In the genomic region with DNA sequence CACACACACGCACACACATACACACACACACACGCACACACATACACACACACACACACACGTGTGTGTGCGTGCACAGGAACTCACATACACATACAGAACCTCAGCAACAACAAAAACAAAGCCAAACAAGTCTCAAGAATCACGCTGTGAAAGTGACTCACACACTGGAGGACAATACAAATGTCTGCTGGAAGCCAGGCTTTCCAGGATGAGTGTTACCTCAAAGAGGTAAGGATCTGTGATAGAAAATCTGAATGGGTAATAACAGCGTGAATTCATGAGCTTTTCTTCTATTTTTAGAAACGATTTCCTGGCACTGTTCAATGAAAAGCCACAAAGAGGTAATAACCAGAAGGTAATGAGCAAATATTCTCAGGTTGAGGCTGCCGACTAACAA, we compare ENCODE assay signal across 14 mouse cellular contexts.
"Had no signal": no experiment of that assay in that cellular context is flagged by ENCODE, and none has a peak within 500 bp of the region (broad histone marks: within the 10 kb centered on the region; RNA-seq: fewer than 3 reads in every experiment).

No protein-coding gene starts in this region.

- H3K4me3 ChIP-seq: megakaryocyte, embryonic 14.5 days; midbrain, embryonic 13.5 days; midbrain, embryonic 15.5 days; neural tube, embryonic 12.5 days; stomach, embryonic 15.5 days had no signal

- H3K4me1 ChIP-seq: midbrain, embryonic 13.5 days; midbrain, embryonic 15.5 days; neural tube, embryonic 12.5 days; stomach, embryonic 15.5 days had no signal

- H3K9me3 ChIP-seq: megakaryocyte, embryonic 14.5 days; midbrain, embryonic 13.5 days; midbrain, embryonic 15.5 days; neural tube, embryonic 12.5 days; stomach, embryonic 15.5 days had no signal

- H3K27ac ChIP-seq: macrophage; midbrain, embryonic 13.5 days; midbrain, embryonic 15.5 days; neural tube, embryonic 12.5 days; stomach, embryonic 15.5 days; stomach, postnatal 0 days had no signal

- H3K27me3 ChIP-seq: megakaryocyte, embryonic 14.5 days; midbrain, embryonic 13.5 days; midbrain, embryonic 15.5 days; neural tube, embryonic 12.5 days; stomach, embryonic 15.5 days had no signal

- H3K9ac ChIP-seq: lung, embryonic 14.5 days; midbrain, embryonic 13.5 days; midbrain, embryonic 15.5 days; neural tube, embryonic 12.5 days; stomach, embryonic 15.5 days had no signal

- ATAC-seq: midbrain, embryonic 13.5 days; midbrain, embryonic 15.5 days had no signal

- DNase-seq: lung, embryonic 14.5 days; lung, postnatal 10 days; right cerebral cortex, postnatal 14 days; thymus, adult 2 months; thymus, postnatal 25 days; thymus, postnatal 4 days had no signal

- H3K4me2 ChIP-seq: lung, embryonic 14.5 days; midbrain, embryonic 11.5 days; midbrain, embryonic 13.5 days; midbrain, embryonic 15.5 days; neural tube, embryonic 12.5 days; stomach, embryonic 15.5 days had no signal
